Mouse (Mus musculus) hematopoietic stem cell, adult 5-6 weeks (primary cell): ENCODE results near the gene Cntnap2. TPM values are rescaled to one million over a fixed set of nuclear protein-coding genes. Genes with fewer than 3 reads are reported as not detected.

Source experiments
- ATAC-seq, 2 experiments: fragments of 125-278 bp in 1 of 2; replicated peaks in 1 of 2; 2 replicates each; pipeline ENCODE4 v1.8.0; 2016 to 2017; ENCODE audit warnings: inconsistent platforms in 2 of 2, mild to moderate bottlenecking in 2 of 2, moderate number of reproducible peaks in 2 of 2, low read depth in 1 of 2, moderate TSS enrichment in 1 of 2; ENCODE audit not compliant: low FRiP score in 2 of 2, poor library complexity in 2 of 2, severe bottlenecking in 2 of 2, insufficient read depth in 1 of 2, low TSS enrichment in 1 of 2
- total RNA-seq: library from RNA; stranded (forward); fragments of 172-1452, 232-1000 nt; gene quantifications from 2 replicates; pipeline ENCODE4 v1.2.3, GENCODE M21; 2017

The Cntnap2 gene
- total RNA-seq, 1 experiment from 2014 or later, result not detected

GRCm38 (mm10) chr6:46022515-46023143 lies 963.5 kb downstream of the Cntnap2 start:
- ATAC-seq, result no peak

DNA sequence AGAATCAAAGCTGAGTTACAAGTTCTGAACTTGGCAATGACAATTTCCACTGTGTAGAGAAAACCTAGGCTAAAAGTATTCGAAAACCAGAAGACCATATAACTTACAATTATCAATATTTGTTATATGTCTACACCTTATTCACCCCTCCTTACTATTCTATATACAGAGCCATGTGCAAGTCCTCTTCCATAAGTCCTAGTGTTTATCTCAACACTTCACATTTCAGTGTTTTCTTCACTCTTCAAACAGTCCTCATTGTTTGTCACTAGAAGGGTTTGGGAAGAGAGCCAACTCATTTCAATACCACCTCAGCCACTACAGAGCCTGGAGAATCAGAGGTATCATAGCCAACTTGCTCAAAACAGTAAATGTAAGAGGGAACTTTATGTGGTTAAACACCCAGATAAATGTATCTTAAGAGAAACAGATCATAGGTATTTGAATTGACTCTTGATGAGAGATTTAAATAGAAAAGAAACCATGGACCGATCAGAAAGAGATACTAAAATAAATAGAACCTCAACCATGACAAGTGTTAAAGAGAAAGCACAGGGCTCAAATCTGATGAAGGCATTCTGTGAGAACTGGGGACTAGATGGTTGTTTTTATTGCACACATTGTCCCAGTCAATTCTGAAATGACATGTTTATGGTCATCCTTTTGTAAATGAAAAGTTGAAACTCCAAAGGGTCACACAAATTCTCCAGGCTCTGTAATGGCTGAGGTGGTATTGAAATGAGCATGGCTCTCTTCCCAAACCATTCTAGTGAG lies 972.9 kb downstream of the Cntnap2 start:
- ATAC-seq, result no peak

GRCm38 (mm10) chr6:46033108-46033507 lies 974.0 kb downstream of the Cntnap2 start:
- no peak for ATAC-seq

GRCm38 (mm10) chr6:46040671-46041070 lies 981.5 kb downstream of the Cntnap2 start:
- no peak for ATAC-seq

DNA sequence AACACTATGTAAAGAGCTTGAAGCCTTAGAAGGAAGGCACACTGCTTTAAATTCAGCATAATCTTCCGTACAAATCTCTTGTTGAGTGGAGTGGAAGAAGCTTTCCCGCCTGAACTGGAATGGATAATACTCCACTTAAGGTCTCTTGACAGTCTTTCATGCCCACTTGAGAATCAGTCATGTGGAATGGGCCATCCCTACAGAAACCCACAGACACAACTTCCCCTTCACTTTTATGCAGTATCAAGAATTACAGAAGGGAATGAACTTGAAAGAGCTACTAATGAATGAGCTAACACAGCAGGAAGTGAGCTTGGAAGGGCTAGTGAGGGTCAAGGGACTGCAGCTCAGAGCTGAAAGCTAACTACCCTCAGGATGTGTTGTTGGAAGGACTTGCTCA lies 1021.1 kb downstream of the Cntnap2 start:
- no peak for ATAC-seq

DNA sequence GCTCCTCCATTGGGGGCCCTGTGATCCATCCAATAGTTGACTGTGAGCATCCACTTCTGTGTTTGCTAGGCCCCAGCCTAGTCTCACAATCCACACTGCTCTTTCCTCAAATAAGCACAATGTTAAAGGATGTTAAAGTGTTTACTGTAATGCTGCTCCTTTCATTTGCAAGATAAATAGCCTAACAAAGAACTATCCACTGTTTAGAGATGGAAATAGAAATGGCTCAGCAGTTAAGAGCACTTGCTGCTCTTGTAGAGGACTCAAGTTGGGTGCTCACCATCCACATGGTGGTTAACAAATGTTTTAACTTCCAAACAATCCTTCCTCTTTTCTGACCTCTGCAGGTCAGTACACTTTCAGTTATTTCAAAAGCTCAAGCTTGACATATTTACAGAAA lies 1022.3 kb downstream of the Cntnap2 start:
- no peak for ATAC-seq

GRCm38 (mm10) chr6:46143189-46143841 lies 1084.2 kb downstream of the Cntnap2 start:
- ATAC-seq, result no peak

GRCm38 (mm10) chr6:46166837-46167236 lies 1107.7 kb downstream of the Cntnap2 start:
- ATAC-seq, result no peak

DNA sequence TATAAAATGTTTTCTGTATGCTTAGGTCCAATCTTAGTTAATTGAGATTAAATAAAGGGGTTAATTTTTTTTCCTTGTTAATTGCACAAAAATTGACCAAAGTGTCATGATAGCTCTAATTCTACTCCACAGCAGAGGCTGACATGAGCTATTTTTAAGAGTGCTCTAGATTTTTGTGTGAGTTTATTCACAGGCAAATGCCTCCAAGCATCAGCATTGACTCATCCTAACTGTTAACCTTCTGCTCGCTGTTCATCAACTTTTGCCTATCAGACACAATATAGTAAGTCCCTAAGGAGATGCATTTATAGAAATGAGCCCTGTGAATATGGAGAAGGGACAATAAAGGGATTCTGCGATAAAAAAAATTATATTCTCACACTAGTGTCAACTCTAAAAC lies 1138.1 kb downstream of the Cntnap2 start:
- no peak for ATAC-seq

GRCm38 (mm10) chr6:46201828-46202227 lies 1142.7 kb downstream of the Cntnap2 start:
- ATAC-seq, result no peak

- ATAC-seq, result no peak
Observed at GRCm38 (mm10) chr6:46205531-46205930, 1146.4 kb downstream of the Cntnap2 start.

- ATAC-seq, result no peak
Observed at GRCm38 (mm10) chr6:46232889-46233288, 1173.7 kb downstream of the Cntnap2 start.

DNA sequence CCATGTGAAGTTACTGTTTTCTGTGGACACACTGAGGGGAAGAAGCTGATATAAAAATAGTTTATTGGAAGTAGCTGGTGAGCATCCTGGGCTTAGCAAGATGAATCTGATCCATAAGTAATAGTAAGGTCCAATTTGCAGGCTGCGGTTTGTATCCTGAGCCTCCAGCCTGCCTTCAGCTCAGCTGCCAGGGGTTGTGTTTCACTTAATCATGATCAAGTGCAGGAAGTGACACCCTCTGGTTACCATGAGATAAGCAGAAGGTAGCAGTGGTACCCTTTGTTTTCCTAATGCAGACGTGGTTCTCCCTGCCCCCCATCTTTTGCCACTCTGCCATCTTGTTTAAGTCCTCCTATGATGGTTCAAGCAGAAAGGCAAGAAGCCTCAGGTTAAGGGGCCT lies 1181.2 kb downstream of the Cntnap2 start:
- ATAC-seq, result peak; percentile 60 to 80

- no peak for ATAC-seq
Observed at GRCm38 (mm10) chr6:46263171-46263570, 1204.0 kb downstream of the Cntnap2 start.

- ATAC-seq, result no peak
Observed at GRCm38 (mm10) chr6:46346946-46347345, 1287.8 kb downstream of the Cntnap2 start.

- ATAC-seq, result no peak
Observed at GRCm38 (mm10) chr6:46361091-46361490, 1301.9 kb downstream of the Cntnap2 start.

- ATAC-seq, result no peak
Observed at GRCm38 (mm10) chr6:46362156-46362555, 1303.0 kb downstream of the Cntnap2 start.
